ENCODE assay signal across 12 mouse cellular contexts in the genomic region with DNA sequence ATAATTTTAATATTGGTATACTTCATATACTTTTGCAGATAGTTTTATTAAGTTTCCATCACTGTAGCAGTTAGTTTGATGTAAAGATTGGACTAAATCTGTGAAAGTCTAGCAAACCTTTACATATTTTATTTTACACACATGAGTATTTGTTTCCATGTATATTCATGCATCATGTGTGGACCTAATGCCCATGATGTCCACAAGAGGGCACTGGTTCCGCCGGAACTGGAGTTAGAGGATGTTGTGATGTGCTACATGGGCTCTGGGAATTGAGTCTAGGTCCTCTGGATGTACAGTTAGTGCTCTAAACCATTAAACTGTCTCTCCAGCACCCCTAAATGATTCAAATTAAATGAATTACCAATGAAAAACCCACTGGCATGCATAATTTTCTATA. TPM values are rescaled to one million over a fixed set of nuclear protein-coding genes. Genes with fewer than 3 reads are reported as not detected.
DNase-seq lines count a peak whose midpoint lies in the region; ATAC-seq and TF ChIP-seq lines count a peak whose summit lies in the region.
"Had no signal": no experiment of that assay in that cellular context is flagged by ENCODE, and none has a peak within 500 bp of the region (broad histone marks: within the 10 kb centered on the region; RNA-seq: fewer than 3 reads in every experiment).

No protein-coding gene starts in this region.

- WGBS in liver, embryonic 14.5 days (ENCODE audit: insufficient replicate concordance), result 57% methylated on average over 2 of the region's 2 CpGs
- 31% methylated on average over 2 of the region's 2 CpGs for WGBS in liver, embryonic 12.5 days (ENCODE audit: insufficient replicate concordance)
- 77% methylated on average over 2 of the region's 2 CpGs for WGBS in forebrain, embryonic 14.5 days
- WGBS in heart, embryonic 10.5 days, result 65% methylated on average over 2 of the region's 2 CpGs

- no peak overlapping the region for H3K4me3 ChIP-seq in liver, embryonic 14.5 days (ENCODE audit: insufficient read depth in 1 of 2, low read depth in 2 of 2, low read length in 2 of 2)
- H3K4me3 ChIP-seq in liver, embryonic 12.5 days, result no peak overlapping the region
- no peak overlapping the region for H3K4me3 ChIP-seq in CH12.LX (replicated peaks in 1 of 3; ENCODE audit: low read depth in 2 of 3, low read length in 2 of 3, poor library complexity in 1 of 3)
- H3K4me3 ChIP-seq in forebrain, embryonic 14.5 days (ENCODE audit: low read depth, low read length), result no peak overlapping the region
- no peak overlapping the region for H3K4me3 ChIP-seq in heart, embryonic 10.5 days
- H3K4me3 ChIP-seq: limb, embryonic 15.5 days; midbrain, embryonic 10.5 days; neural tube, embryonic 13.5 days had no signal

- no peak overlapping the region for H3K27ac ChIP-seq in liver, embryonic 14.5 days
- H3K27ac ChIP-seq in liver, embryonic 12.5 days, result no peak overlapping the region
- H3K27ac ChIP-seq in CH12.LX (ENCODE audit: insufficient read depth, low read depth), result no peak overlapping the region
- H3K27ac ChIP-seq in forebrain, embryonic 14.5 days (ENCODE audit: low read depth, low read length), result no peak overlapping the region
- no peak overlapping the region for H3K27ac ChIP-seq in heart, embryonic 10.5 days
- H3K27ac ChIP-seq: limb, embryonic 15.5 days; midbrain, embryonic 10.5 days; neural tube, embryonic 13.5 days had no signal

- H3K79me2 ChIP-seq in CH12.LX (replicated peaks; ENCODE audit: control insufficient read depth, extremely low read depth, insufficient read depth, poor library complexity, severe bottlenecking), result no peaks in the 10 kb centered on the region

- no peak for ATAC-seq in liver, embryonic 14.5 days (ENCODE audit: insufficient read depth)
- ATAC-seq in liver, embryonic 12.5 days, result no peak
- peak; percentile 51; the same call in 1 of the 2 replicates for ATAC-seq in neutrophil, adult 5-6 weeks (ENCODE audit: extremely low read depth, insufficient number of reproducible peaks, low FRiP score, poor library complexity, severe bottlenecking)
- no peak for ATAC-seq in forebrain, embryonic 14.5 days

- H3K9ac ChIP-seq in liver, embryonic 14.5 days (replicated peaks), result no peak overlapping the region
- no peak overlapping the region for H3K9ac ChIP-seq in liver, embryonic 12.5 days
- no peak overlapping the region for H3K9ac ChIP-seq in CH12.LX (ENCODE audit: insufficient read depth, low read depth)
- no peak overlapping the region for H3K9ac ChIP-seq in forebrain, embryonic 14.5 days (ENCODE audit: low read length)
- H3K9ac ChIP-seq: limb, embryonic 15.5 days; neural tube, embryonic 13.5 days had no signal

- H3K4me1 ChIP-seq in liver, embryonic 14.5 days (replicated peaks; ENCODE audit: control insufficient read depth in 2 of 2, insufficient read depth in 2 of 2, low read length in 1 of 2), result no peaks in the 10 kb centered on the region
- H3K4me1 ChIP-seq in liver, embryonic 12.5 days, result no peaks in the 10 kb centered on the region
- H3K4me1 ChIP-seq in CH12.LX (ENCODE audit: control insufficient read depth in 1 of 2, insufficient read depth in 2 of 2), result no peaks in the 10 kb centered on the region
- no peaks in the 10 kb centered on the region for H3K4me1 ChIP-seq in forebrain, embryonic 14.5 days (ENCODE audit: control insufficient read depth, insufficient read depth, low read length)
- H3K4me1 ChIP-seq in heart, embryonic 10.5 days, result no peaks in the 10 kb centered on the region
- H3K4me1 ChIP-seq: limb, embryonic 15.5 days; midbrain, embryonic 10.5 days; neural tube, embryonic 13.5 days had no signal

- H3K9me3 ChIP-seq in liver, embryonic 14.5 days (ENCODE audit: control insufficient read depth, low read length), result no peaks in the 10 kb centered on the region
- no peaks in the 10 kb centered on the region for H3K9me3 ChIP-seq in liver, embryonic 12.5 days (replicated peaks)
- peaks cover 2% of the 10 kb centered on the region for H3K9me3 ChIP-seq in CH12.LX (replicated peaks; ENCODE audit: low read length)
- H3K9me3 ChIP-seq in forebrain, embryonic 14.5 days (replicated peaks; ENCODE audit: control insufficient read depth, low read length), result no peaks in the 10 kb centered on the region
- no peaks in the 10 kb centered on the region for H3K9me3 ChIP-seq in heart, embryonic 10.5 days
- H3K9me3 ChIP-seq: limb, embryonic 15.5 days; midbrain, embryonic 10.5 days; neural tube, embryonic 13.5 days had no signal

- H3K27me3 ChIP-seq in liver, embryonic 14.5 days (ENCODE audit: control insufficient read depth, insufficient read depth, low read length), result no peaks in the 10 kb centered on the region
- H3K27me3 ChIP-seq in liver, embryonic 12.5 days (replicated peaks), result no peaks in the 10 kb centered on the region
- H3K27me3 ChIP-seq in CH12.LX (replicated peaks), result no peaks in the 10 kb centered on the region
- no peaks in the 10 kb centered on the region for H3K27me3 ChIP-seq in forebrain, embryonic 14.5 days (replicated peaks; ENCODE audit: control insufficient read depth, insufficient read depth, low read length)
- H3K27me3 ChIP-seq in heart, embryonic 10.5 days (ENCODE audit: insufficient read depth, poor library complexity, severe bottlenecking), result no peaks in the 10 kb centered on the region
- H3K27me3 ChIP-seq: limb, embryonic 15.5 days; neural tube, embryonic 13.5 days had no signal

- no peak for TF ChIP-seq POLR2A in CH12.LX (IDR thresholded peaks at IDR 0.05; ENCODE audit: low read depth, low read length)

- TF ChIP-seq EP300 in liver, embryonic 14.5 days (IDR thresholded peaks at IDR 0.05; ENCODE audit: low read depth), result no peak
- no peak for TF ChIP-seq EP300 in CH12.LX (IDR thresholded peaks at IDR 0.05; ENCODE audit: low read length)

- no peaks in the 10 kb centered on the region for H3K36me3 ChIP-seq in liver, embryonic 14.5 days (replicated peaks; ENCODE audit: control insufficient read depth, insufficient read depth, low read depth)
- no peaks in the 10 kb centered on the region for H3K36me3 ChIP-seq in liver, embryonic 12.5 days
- H3K36me3 ChIP-seq in CH12.LX (replicated peaks in 1 of 2; ENCODE audit: control insufficient read depth in 1 of 2, insufficient read depth in 1 of 2, low read length in 1 of 2), result no peaks in the 10 kb centered on the region
- no peaks in the 10 kb centered on the region for H3K36me3 ChIP-seq in forebrain, embryonic 14.5 days (ENCODE audit: control insufficient read depth, insufficient read depth, low read length)
- no peaks in the 10 kb centered on the region for H3K36me3 ChIP-seq in heart, embryonic 10.5 days
- H3K36me3 ChIP-seq: limb, embryonic 15.5 days; midbrain, embryonic 10.5 days; neural tube, embryonic 13.5 days had no signal

- no peak for DNase-seq in liver, embryonic 14.5 days (ENCODE audit: low read depth in 3 of 3, low spot score in 3 of 3)
- DNase-seq in CH12.LX (ENCODE audit: extremely low read depth), result peak; percentile 22
- peak; percentile 76 for DNase-seq in R1 (ENCODE audit: low read depth, low spot score)
- DNase-seq in adrenal gland, postnatal 10 days, result no peak
- no peak for DNase-seq in forebrain, embryonic 14.5 days (ENCODE audit: low spot score)
- DNase-seq in heart, embryonic 10.5 days (ENCODE audit: low spot score), result no peak
- DNase-seq: cerebellum, adult 11-12 months had no signal

- TF ChIP-seq CTCF in liver, embryonic 14.5 days (IDR thresholded peaks at IDR 0.05; ENCODE audit: low read depth), result peak; percentile 37
- TF ChIP-seq CTCF in CH12.LX (conservative IDR thresholded peaks at IDR 0.05 in 1 of 2, IDR thresholded peaks at IDR 0.05 in 1 of 2; ENCODE audit: low read depth in 2 of 2, low read length in 2 of 2), result peak; percentile 24 to 34; a peak in 2 of 4 replicates

- in situ Hi-C loops in CH12.LX (cut with MboI; ENCODE audit: low pct_ligation_motif_present, low pct_unique_long_range_greater_than_20kb, low sequenced_read_pairs), result no loop called here

- dilution Hi-C loops in CH12.LX (cut with MboI; ENCODE audit: extremely low pct_ligation_motif_present, extremely low pct_unique_long_range_greater_than_20kb, low sequenced_read_pairs), result no loop called here

- no peak for TF ChIP-seq RAD21 in CH12.LX (IDR thresholded peaks at IDR 0.05; ENCODE audit: low read depth, low read length)

- no peak overlapping the region for H3K4me2 ChIP-seq in liver, embryonic 14.5 days (ENCODE audit: low read depth)
- no peak overlapping the region for H3K4me2 ChIP-seq in liver, embryonic 12.5 days
- H3K4me2 ChIP-seq in CH12.LX (ENCODE audit: insufficient read depth, low read depth, poor library complexity, severe bottlenecking), result no peak overlapping the region
- H3K4me2 ChIP-seq in forebrain, embryonic 14.5 days (ENCODE audit: low read length), result no peak overlapping the region
- H3K4me2 ChIP-seq: limb, embryonic 15.5 days; neural tube, embryonic 13.5 days had no signal

TF ChIP-seq in CH12.LX, 34 proteins besides CTCF, POLR2A, EP300 and RAD21:
- peak; percentile 14; the same call in 1 of the 2 replicates for TF ChIP-seq SMC3 (IDR thresholded peaks at IDR 0.05; ENCODE audit: low read depth, low read length)
- TF ChIP-seq JUND (conservative IDR thresholded peaks at IDR 0.05; ENCODE audit: low read depth, low read length), result no peak
- no peak for TF ChIP-seq MAZ (IDR thresholded peaks at IDR 0.05; ENCODE audit: low read depth, low read length)
- TF ChIP-seq HCFC1 (IDR thresholded peaks at IDR 0.05; ENCODE audit: low read depth, low read length), result no peak
- no peak for TF ChIP-seq ZC3H11A (IDR thresholded peaks at IDR 0.05; ENCODE audit: low read depth, low read length)
- no peak for TF ChIP-seq ZMIZ1 (IDR thresholded peaks at IDR 0.05; ENCODE audit: low read depth, low read length)
- no peak for TF ChIP-seq NELFE (IDR thresholded peaks at IDR 0.05; ENCODE audit: low read depth, low read length)
TF ChIP-seq in CH12.LX: peak in this region for 1.

RNA-seq across cellular contexts. Expression of gene Mctp2, which starts 37.3 kb away (rescaled TPM):
- polyA plus RNA-seq in liver, embryonic 14.5 days (2012; rRNA removed), result 0.08 and 0.13 TPM in 2 replicates
- polyA plus RNA-seq in liver, embryonic 14.5 days (2014; fragmentation: Nextera tagmentation; extraction: Ambion mirVana), result 0.20 and 0.30 TPM in 2 replicates
- 0.19 and 0.29 TPM in 2 replicates for polyA plus RNA-seq in liver, embryonic 12.5 days (2016; fragmentation: Nextera tagmentation; extraction: Ambion mirVana)
- total RNA-seq in CH12.LX (2012; rRNA removed) (0.13 and 0.38 TPM in 2 replicates), CH12.LX (2014; rRNA removed) (0.26 and 0.48 TPM in 2 replicates)
- 0.23 TPM in 2 replicates for polyA plus RNA-seq in CH12.LX (2012; ENCODE audit: insufficient read length, low read depth)
- total RNA-seq in neutrophil, adult 5-6 weeks (2017), result 86.6 and 86.9 TPM in 2 replicates
- total RNA-seq in adrenal gland, postnatal 10 days (2021), result 1 to 10 TPM; 1.4 to 2.7 TPM
- 0.13 and 0.17 TPM in 2 replicates for polyA plus RNA-seq in forebrain, embryonic 14.5 days (2014; fragmentation: Nextera tagmentation; extraction: Ambion mirVana)
- 0.32 and 0.36 TPM in 2 replicates for polyA plus RNA-seq in heart, embryonic 10.5 days (2016; fragmentation: Nextera tagmentation; extraction: Ambion mirVana)

Comparison
In these comparisons a context has a peak if more than half of its experiments do, and no peak if none do; other contexts are left out.
1. DNase-seq: peak in CH12.LX (single experiment) and R1 (single experiment); none in liver, embryonic 14.5 days (0 of 3), adrenal gland, postnatal 10 days (single experiment), forebrain, embryonic 14.5 days (single experiment) and heart, embryonic 10.5 days (single experiment).